Mouse (Mus musculus): ENCODE measurements around the gene Castor1.

GRCm38 (mm10) chr11:4222046-4222950, 4.3 kb downstream of the Castor1 start:
- TF ChIP-seq TBP (conservative IDR thresholded peaks at IDR 0.05; ENCODE audit: low read depth, low read length) (no peak; the same call in 1 of the 2 replicates), CTCF (conservative IDR thresholded peaks at IDR 0.05 in 1 of 2, IDR thresholded peaks at IDR 0.05 in 1 of 2; ENCODE audit: low read depth in 2 of 2, low read length in 2 of 2) (no peak)
